Mouse (Mus musculus) CH12.LX (cell line): ENCODE measurements around the gene Cers6. TPM values are rescaled to one million over a fixed set of nuclear protein-coding genes. Genes with fewer than 3 reads are reported as not detected.

ENCODE experiments used
- DNase-seq: peaks from one replicate; pipeline ENCODE4 v3.0.0-alpha.2; 2013; ENCODE audit errors: extremely low read depth
- H3K27ac ChIP-seq: 2 replicates; pipeline ENCODE4 v1.5.1; 2012; ENCODE audit warnings: low read depth, mild to moderate bottlenecking, control low read depth, moderate library complexity; ENCODE audit not compliant: insufficient read depth
- H3K27me3 ChIP-seq: replicated peaks from 2 replicates; pipeline ENCODE3; 2012; ENCODE audit warnings: inconsistent platforms
- H3K36me3 ChIP-seq, 2 experiments: replicated peaks in 1 of 2; 2 replicates each; pipeline versions ENCODE3 to v1.6.1; 2012; ENCODE audit warnings: inconsistent platforms in 1 of 2, low read length in 1 of 2, mild to moderate bottlenecking in 1 of 2, mixed read lengths in 1 of 2, moderate library complexity in 1 of 2; ENCODE audit not compliant: control insufficient read depth in 1 of 2, insufficient read depth in 1 of 2
- H3K4me1 ChIP-seq, 2 experiments: 2 replicates each; pipeline ENCODE4 v1.6.1; 2012; ENCODE audit warnings: inconsistent platforms in 1 of 2, moderate library complexity in 1 of 2; ENCODE audit not compliant: insufficient read depth in 2 of 2, control insufficient read depth in 1 of 2
- H3K4me2 ChIP-seq: 2 replicates; pipeline ENCODE4 v1.6.1; 2012; ENCODE audit warnings: low read depth, mild to moderate bottlenecking, control low read depth; ENCODE audit not compliant: poor library complexity, insufficient read depth, severe bottlenecking
- H3K4me3 ChIP-seq, 3 experiments: fragments of 150-350 bp in 1 of 3; sonication (generic) in 1 of 3; replicated peaks in 1 of 3; 2 replicates each; pipeline versions ENCODE3 to v1.5.1; 2011 to 2012; ENCODE audit warnings: low read depth in 2 of 3, low read length in 2 of 3, mild to moderate bottlenecking in 2 of 3, moderate library complexity in 2 of 3, control low read depth in 1 of 3, improper control_type of control experiment in 1 of 3, inconsistent platforms in 1 of 3, mixed read lengths in 1 of 3; ENCODE audit not compliant: poor library complexity in 1 of 3
- H3K79me2 ChIP-seq: replicated peaks from 2 replicates; pipeline ENCODE4 v1.6.1; 2012; ENCODE audit warnings: mild to moderate bottlenecking, moderate library complexity; ENCODE audit not compliant: control insufficient read depth, poor library complexity, insufficient read depth, severe bottlenecking; ENCODE audit errors: extremely low read depth
- H3K9ac ChIP-seq: 2 replicates; pipeline ENCODE4 v1.6.1; 2012; ENCODE audit warnings: low read depth, mild to moderate bottlenecking, control low read depth, moderate library complexity; ENCODE audit not compliant: insufficient read depth
- H3K9me3 ChIP-seq: replicated peaks from 2 replicates; pipeline ENCODE3; 2012; ENCODE audit warnings: low read length, inconsistent platforms, mixed read lengths
- CHD2 ChIP-seq: IDR thresholded peaks from 2 replicates; pipeline ENCODE4 v1.6.1; 2011; ENCODE audit warnings: low read length, improper control_type of control experiment
- CTCF ChIP-seq, 2 experiments: IDR thresholded peaks in 1 of 2; conservative IDR thresholded peaks in 1 of 2; 2 replicates each; pipeline ENCODE4 v1.5.1; 2011 to 2012; ENCODE audit warnings: low read depth in 2 of 2, low read length in 2 of 2, improper control_type of control experiment in 1 of 2, inconsistent platforms in 1 of 2, mild to moderate bottlenecking in 1 of 2, moderate library complexity in 1 of 2
- E2F4 ChIP-seq: IDR thresholded peaks from 2 replicates; pipeline ENCODE4 v1.6.1; 2011; ENCODE audit warnings: low read depth, low read length, improper control_type of control experiment; ENCODE audit not compliant: insufficient replicate concordance
- ELF1 ChIP-seq: IDR thresholded peaks from 2 replicates; pipeline ENCODE4 v1.6.1; 2014; ENCODE audit warnings: low read depth, mild to moderate bottlenecking, inconsistent platforms, low read length, improper control_type of control experiment
- GABPA ChIP-seq: IDR thresholded peaks from 2 replicates; pipeline ENCODE4 v1.6.1; 2012; ENCODE audit warnings: low read depth, low read length, improper control_type of control experiment, inconsistent platforms; ENCODE audit not compliant: insufficient replicate concordance
- HCFC1 ChIP-seq: IDR thresholded peaks from 2 replicates; pipeline ENCODE4 v1.6.1; 2012; ENCODE audit warnings: low read depth, mild to moderate bottlenecking, inconsistent platforms, low read length, improper control_type of control experiment
- JUN ChIP-seq: IDR thresholded peaks from 2 replicates; pipeline ENCODE4 v1.6.1; 2011; ENCODE audit warnings: low read depth, mild to moderate bottlenecking, low read length, improper control_type of control experiment, moderate library complexity; ENCODE audit not compliant: insufficient read depth
- JUND ChIP-seq: conservative IDR thresholded peaks from 2 replicates; pipeline ENCODE4 v1.6.1; 2011; ENCODE audit warnings: low read depth, low read length, improper control_type of control experiment
- KAT2A ChIP-seq: IDR thresholded peaks from 2 replicates; pipeline ENCODE4 v1.6.1; 2012; ENCODE audit warnings: low read length, improper control_type of control experiment, inconsistent platforms; ENCODE audit not compliant: insufficient replicate concordance
- MAZ ChIP-seq: IDR thresholded peaks from 2 replicates; pipeline ENCODE4 v1.6.1; 2012; ENCODE audit warnings: low read depth, mild to moderate bottlenecking, inconsistent platforms, low read length, improper control_type of control experiment, moderate library complexity
- MYC ChIP-seq: IDR thresholded peaks from 2 replicates; pipeline ENCODE4 v1.6.1; 2011; ENCODE audit warnings: low read depth, mild to moderate bottlenecking, improper control_type of control experiment, low read length
- NELFE ChIP-seq: IDR thresholded peaks from 2 replicates; pipeline ENCODE4 v1.6.1; 2011; ENCODE audit warnings: low read depth, low read length, improper control_type of control experiment
- NRF1 ChIP-seq: IDR thresholded peaks from 2 replicates; pipeline ENCODE4 v1.6.1; 2014; ENCODE audit warnings: low read depth, mild to moderate bottlenecking, inconsistent platforms, low read length, improper control_type of control experiment, moderate library complexity
- PAX5 ChIP-seq: IDR thresholded peaks from 2 replicates; pipeline ENCODE4 v1.6.1; 2012; ENCODE audit warnings: low read length, inconsistent platforms, mixed read lengths
- RAD21 ChIP-seq: IDR thresholded peaks from 2 replicates; pipeline ENCODE4 v1.6.1; 2011; ENCODE audit warnings: low read depth, mild to moderate bottlenecking, low read length, improper control_type of control experiment, moderate library complexity
- RCOR1 ChIP-seq: conservative IDR thresholded peaks from 2 replicates; pipeline ENCODE4 v1.6.1; 2012; ENCODE audit warnings: low read depth, mild to moderate bottlenecking, inconsistent platforms, low read length, improper control_type of control experiment
- ZKSCAN1 ChIP-seq: IDR thresholded peaks from 2 replicates; pipeline ENCODE4 v1.6.1; 2012; ENCODE audit warnings: low read depth, inconsistent platforms, low read length, improper control_type of control experiment, borderline replicate concordance
- dilution Hi-C: fragments of 300-500 bp; cut with MboI; formaldehyde crosslinking; loops from 2 replicates; pipeline ENCODE4 v1.14.3; 2020; ENCODE audit warnings: low sequenced_read_pairs; ENCODE audit not compliant: extremely low pct_unique_long_range_greater_than_20kb, extremely low pct_ligation_motif_present
- in situ Hi-C: fragments of 300-500 bp; cut with MboI; formaldehyde crosslinking; loops from 3 replicates; pipeline ENCODE4 v1.14.3; 2019; ENCODE audit warnings: low sequenced_read_pairs, low pct_ligation_motif_present, low pct_unique_long_range_greater_than_20kb, mixed read lengths
- polyA plus RNA-seq: library from polyadenylated mRNA; unstranded; fragments of >175 nt; gene quantifications from 2 replicates; pipeline ENCODE4 v1.2.1, GENCODE M21; 2012; ENCODE audit warnings: low read depth; ENCODE audit not compliant: insufficient read length
- total RNA-seq, 2 experiments: library from RNA; depleted of rRNA; stranded (reverse); fragments of 300-350 nt in 1 of 2; fragments of >200 nt in 1 of 2; gene quantifications; 2 replicates each; pipeline ENCODE4 v1.2.3; 2012 to 2014

The Cers6 gene
- total and polyA plus RNA-seq, 3 experiments: not detected

DNA sequence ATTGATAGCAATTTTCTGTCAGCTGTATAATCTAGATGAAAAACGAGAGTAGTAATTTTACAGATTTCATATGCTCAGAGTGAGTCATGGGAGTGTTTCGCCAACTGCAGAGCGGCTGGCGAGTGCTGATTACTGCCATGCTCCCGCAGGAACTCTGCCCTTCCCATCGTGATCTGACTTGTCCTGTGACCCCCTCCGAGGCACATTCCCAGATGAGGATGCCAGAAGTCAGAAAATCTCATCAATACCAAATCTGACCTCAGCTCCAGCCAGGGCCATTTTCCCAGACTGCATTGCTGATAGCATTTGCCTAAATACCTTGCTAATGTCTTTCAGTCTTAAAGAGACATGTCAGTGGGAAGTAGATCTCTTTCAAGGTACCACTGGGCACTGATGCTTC, 187.9 kb downstream of the Cers6 start:
- in situ Hi-C loops: no loop called here
- dilution Hi-C loops: no loop called here

DNA sequence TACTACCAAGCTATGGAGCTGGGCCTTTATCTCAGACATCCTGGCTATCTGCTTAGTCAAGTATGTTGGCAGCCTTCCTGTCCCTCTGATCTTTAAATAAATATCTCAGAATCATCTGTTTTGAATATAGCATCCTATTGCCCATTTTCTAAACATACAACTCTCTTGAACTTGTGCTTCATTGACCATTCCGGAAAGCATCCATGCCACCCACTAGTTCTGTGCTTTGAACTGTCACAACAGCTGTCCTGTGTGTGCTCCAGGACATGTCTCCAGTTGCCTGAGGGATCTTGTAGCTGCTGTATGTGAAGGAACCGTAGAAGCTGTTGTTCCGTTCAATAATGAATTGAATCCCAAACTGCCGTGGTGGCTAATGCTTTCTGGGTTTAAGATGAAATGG, 188.9 kb downstream of the Cers6 start:
- Histone ChIP-seq H3K9ac (no peak overlapping the region), H3K4me1 (no peaks in the 10 kb centered on the region), H3K79me2 (no peaks in the 10 kb centered on the region), H3K4me2 (no peak overlapping the region), H3K36me3 (no peaks in the 10 kb centered on the region), H3K27ac (no peak overlapping the region), H3K27me3 (no peaks in the 10 kb centered on the region), H3K9me3 (peaks cover 44% of the 10 kb centered on the region), H3K4me3 (no peak overlapping the region)
- DNase-seq: no peak
- dilution Hi-C loops: no loop called here
- in situ Hi-C loops: no loop called here
- TF ChIP-seq RAD21 (no peak), HCFC1 (no peak), JUND (no peak), CHD2 (no peak), ELF1 (no peak)

More for the DNA sequence above, 187.9 kb downstream of the Cers6 start:
- no peak for DNase-seq
- Histone ChIP-seq H3K4me3 (no peak overlapping the region), H3K4me2 (no peak overlapping the region), H3K27me3 (no peaks in the 10 kb centered on the region), H3K4me1 (no peaks in the 10 kb centered on the region), H3K27ac (no peak overlapping the region), H3K79me2 (no peaks in the 10 kb centered on the region), H3K36me3 (no peaks in the 10 kb centered on the region), H3K9ac (no peak overlapping the region), H3K9me3 (peaks cover 44% of the 10 kb centered on the region)
- TF ChIP-seq RCOR1 (no peak), NRF1 (no peak), CTCF (conservative IDR thresholded peaks at IDR 0.05 in 1 of 2, IDR thresholded peaks at IDR 0.05 in 1 of 2; ENCODE audit: low read depth in 2 of 2, low read length in 2 of 2) (no peak), E2F4 (no peak), ZKSCAN1 (no peak), PAX5 (no peak), MYC (no peak), JUN (no peak), GABPA (no peak), MAZ (no peak), KAT2A (no peak), NELFE (no peak)
